Mouse (Mus musculus): ENCODE measurements around the gene Ttll3.

- TF ChIP-seq POLR2A (IDR thresholded peaks at IDR 0.05; ENCODE audit: insufficient read length, low read depth) (no peak), CEBPB (IDR thresholded peaks at IDR 0.05; ENCODE audit: insufficient read depth, poor library complexity, severe bottlenecking) (no peak), MAX (IDR thresholded peaks at IDR 0.05; ENCODE audit: low read depth) (no peak), POLR2AphosphoS2 (IDR thresholded peaks at IDR 0.05; ENCODE audit: insufficient read length, low read depth) (no peak), MYOD1 (IDR thresholded peaks at IDR 0.05; ENCODE audit: control insufficient read depth in 1 of 3, insufficient read length in 2 of 3, low read depth in 2 of 3) (no peak)
These were observed 65.9 kb downstream of the Ttll3 start for GRCm38 (mm10) chr6:113455007-113455406.

Measured in myocyte (in vitro differentiated cells).